Mouse (Mus musculus): Measurements from ENCODE around the gene Col5a1.

The Col5a1 gene

DNA sequence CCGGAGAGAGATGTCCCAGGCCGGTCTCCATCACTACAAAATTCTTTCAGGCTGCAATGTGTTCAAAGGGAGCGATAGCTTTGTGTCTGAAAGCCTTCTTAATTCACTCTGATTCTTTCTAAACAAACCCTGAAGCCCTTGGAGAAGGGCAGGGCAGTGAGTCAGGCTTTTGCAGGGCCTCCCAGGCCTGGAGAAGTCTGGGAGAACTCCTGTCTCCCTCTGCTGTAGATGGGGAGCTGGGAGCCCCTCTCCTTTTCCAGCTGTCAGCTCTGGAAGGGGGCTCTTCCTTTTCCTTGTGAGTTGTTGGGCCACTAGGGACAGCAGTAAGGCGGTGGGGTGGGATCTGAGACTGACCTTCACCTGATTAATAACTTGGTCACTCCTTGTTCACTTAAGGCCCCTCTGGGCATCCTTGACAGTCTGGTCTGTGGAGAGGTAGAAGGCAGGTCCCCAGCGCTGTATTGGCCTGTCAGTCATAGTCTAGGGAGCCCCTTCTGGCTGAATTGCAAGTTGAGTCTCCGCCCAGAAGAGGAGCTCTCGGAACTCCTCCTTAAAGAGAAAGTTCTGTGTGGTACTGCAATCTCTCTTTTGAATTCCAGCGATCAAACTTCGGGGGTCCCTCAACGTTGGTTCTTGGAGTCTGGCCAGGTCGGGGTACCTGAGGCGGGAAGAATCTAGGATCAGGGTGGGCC, 623 bp upstream of the Col5a1 start:
- peak in 1 of 2 experiments; percentile 30 for DNase-seq (ENCODE audit: low spot score in 2 of 2)

DNA sequence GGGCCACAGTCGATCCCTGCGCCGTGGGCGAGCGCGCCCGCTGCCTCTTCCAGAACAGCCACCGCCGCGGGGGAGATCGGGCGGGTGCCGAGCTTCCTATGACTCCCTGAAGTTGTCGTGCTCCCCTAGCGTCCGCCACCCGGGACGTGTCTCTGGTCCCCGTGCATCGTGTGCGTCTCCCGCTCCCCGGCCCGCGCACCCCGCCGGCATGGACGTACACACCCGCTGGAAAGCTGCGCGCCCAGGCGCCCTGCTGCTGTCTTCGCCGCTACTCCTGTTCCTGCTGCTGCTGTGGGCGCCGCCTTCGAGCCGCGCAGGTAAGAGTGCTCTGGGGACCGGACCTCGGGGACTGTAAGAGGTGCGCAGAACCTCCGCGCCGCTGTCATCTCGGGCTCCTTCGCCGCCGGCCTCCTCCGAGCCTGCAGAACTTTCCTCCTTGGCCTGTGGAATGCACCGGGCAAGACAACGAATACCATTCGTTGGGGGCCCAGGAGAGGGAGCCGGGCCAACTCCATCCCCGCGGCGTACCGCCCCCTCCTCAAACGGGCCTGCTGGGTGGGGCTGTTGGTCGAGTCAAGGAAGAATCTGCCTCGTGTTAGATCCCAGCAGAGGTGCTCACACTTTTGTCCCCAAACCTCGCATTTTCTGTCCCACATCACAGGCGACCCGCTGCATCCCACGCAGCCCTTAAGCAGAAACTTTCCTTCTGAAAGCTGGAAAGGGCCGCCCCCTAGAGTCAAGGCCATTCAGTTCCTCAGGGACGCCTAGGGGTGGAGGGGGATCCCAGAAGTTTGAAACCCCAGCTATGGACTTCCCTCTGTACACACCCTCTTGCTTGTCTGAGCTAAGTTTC, 609 bp downstream of the Col5a1 start:
- no peak for DNase-seq (ENCODE audit: low spot score in 2 of 2)

GRCm38 (mm10) chr2:27887461-27888264, 1.4 kb downstream of the Col5a1 start:
- no peak for DNase-seq (ENCODE audit: low spot score in 2 of 2)

DNA sequence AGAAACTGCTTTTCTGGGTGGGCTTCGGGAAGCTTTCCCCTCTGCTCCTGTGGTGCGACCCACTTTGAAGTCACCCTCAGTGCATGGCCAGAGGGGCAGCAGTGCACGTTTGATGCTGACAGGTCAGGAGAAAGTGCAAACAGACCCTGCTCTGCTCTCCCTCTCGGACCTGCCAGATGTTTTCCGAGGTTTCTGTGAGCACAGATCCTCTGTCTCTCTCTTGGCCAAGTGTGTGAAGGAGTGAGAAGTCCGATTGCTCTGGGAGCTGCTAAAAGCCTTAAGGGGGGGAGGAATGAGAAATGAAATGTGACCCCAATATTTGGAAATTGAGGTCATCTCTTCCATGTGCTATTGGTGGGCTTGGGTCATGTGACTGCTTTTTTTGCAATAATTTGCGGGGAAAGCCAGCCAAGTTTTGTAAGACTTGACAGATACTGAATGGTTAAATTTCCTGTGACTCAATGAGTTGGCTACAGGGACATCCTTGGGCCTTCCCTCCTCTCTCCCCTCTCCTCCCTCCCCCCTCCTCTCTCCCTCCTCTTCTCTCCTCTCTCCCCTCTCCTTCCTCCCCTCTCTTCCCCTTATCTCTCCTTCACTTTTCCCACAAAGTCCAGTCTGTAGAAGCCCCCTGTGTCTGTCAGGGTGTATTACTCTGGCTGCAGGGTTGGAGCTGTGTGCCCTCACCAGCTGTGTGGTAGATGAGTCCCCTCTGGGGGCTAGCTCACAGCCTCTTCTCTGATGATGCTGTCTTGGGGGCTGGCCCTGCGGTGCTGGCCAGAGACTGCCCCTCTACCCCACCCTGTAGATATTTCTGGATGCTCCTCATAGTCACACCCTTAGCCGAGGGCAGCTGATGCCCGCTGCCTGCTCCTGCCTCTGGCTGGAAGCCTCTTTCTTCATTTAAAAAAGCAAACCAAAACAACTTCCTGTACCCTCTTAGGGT, 2.6 kb downstream of the Col5a1 start:
- DNase-seq (ENCODE audit: low spot score in 2 of 2) = no peak

- no peak for DNase-seq (ENCODE audit: low spot score in 2 of 2)
Observed at GRCm38 (mm10) chr2:27891922-27892541, 5.8 kb downstream of the Col5a1 start.

DNA sequence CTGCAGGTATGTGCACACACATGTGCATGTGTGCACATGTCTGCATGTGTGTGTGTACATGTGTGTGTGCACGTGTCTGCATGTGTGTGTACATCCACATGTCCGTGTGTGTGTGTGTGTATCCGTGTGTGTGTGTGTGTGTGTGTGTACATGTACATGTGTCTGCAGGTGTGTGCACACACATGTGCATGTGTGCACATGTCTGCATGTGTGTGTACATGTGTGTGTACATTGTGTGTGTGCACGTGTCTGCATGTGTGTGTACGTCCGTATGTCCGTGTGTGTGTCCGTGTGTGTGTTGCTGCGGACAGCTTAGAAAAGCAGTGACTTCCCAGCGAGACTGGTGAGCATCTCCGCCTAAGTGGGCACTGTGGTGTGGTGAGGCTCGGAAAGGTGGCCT, 6.8 kb downstream of the Col5a1 start:
- no peak for DNase-seq (ENCODE audit: low spot score in 2 of 2)

DNA sequence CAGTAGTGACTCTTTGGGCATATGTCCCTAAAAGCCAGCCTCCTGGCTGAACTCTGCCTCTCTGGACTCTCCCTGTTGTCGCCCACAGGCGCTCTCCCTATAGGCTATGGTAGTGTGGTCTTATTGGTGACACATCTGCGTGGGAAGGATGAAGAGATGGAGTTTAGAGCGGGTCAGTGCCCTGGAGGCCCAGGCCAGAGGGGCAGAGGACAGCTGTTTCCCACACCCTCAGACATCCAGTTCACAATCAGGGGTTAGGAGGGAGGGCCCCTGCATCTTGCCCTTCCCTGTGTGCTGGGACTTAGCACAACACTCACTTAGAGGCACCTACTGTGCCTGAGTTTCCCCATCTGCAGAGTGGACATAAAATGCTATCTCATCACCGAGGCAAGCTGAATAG, 8.8 kb downstream of the Col5a1 start:
- DNase-seq (ENCODE audit: low spot score in 2 of 2) = no peak

DNA sequence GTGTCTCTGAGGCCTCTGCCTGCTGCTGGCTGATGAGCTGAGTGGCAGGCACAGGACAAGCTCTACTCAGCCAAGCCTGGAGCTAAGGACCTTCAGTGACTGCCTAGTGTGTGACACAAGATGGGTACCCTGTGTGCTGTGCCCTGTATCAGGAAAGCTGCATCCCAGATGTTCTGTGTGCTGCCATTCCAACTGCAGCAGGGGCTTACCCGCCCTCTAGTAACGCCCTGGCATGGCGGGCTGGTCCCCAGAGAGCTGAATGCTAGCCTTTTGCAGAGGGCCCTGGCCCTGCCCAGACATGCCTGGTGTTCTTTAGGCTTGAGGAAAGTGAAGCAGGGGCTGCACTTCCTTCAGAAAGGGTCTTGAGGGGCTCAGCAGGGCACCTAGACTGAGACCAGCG, 9.4 kb downstream of the Col5a1 start:
- DNase-seq (ENCODE audit: low spot score in 2 of 2) = no peak

GRCm38 (mm10) chr2:27897161-27897560, 10.9 kb downstream of the Col5a1 start:
- DNase-seq (ENCODE audit: low spot score in 2 of 2) = no peak

GRCm38 (mm10) chr2:27899894-27900293, 13.7 kb downstream of the Col5a1 start:
- no peak for DNase-seq (ENCODE audit: low spot score in 2 of 2)

DNA sequence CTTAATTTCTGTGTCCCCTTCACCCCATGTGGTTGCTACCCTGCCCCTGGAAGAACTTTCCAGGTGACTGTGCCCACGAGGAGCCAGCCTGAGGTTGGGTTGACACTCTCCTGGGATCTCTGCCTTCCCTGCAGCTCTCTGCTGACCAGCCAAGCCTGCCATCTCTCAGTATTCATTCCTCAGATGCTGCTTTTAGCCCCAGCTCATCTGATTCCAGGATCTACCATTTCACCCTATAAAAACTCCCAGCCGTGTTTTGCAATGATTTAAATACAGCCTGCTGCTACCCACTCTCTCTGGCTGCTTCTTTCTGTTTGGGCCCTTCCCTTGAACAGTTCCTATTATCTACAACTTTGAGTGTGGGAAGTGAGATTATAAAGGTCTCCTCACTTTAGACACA, 14.9 kb downstream of the Col5a1 start:
- DNase-seq (ENCODE audit: low spot score in 2 of 2) = no peak

GRCm38 (mm10) chr2:27901525-27902245, 15.5 kb downstream of the Col5a1 start:
- DNase-seq (ENCODE audit: low spot score in 2 of 2) = no peak

DNA sequence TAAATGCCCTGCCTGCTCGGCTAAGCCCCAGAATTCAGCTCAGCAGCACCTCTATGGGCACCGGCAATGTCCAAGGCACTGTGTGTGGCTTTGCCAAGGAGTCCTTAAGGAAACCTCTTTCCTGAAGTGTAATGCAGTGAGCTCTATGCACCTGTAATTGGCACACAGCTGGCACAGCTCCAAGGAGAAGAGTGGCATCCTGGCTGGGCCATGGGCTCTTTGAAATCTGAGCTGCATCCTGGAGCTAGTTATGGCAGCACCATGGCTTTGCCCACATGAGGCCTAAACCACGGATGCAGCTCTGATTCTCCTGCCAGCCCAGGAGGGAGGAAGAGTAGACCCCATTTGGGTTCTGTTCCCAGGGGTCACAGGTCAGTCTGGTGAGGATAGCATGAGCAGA, 16.1 kb downstream of the Col5a1 start:
- DNase-seq (ENCODE audit: low spot score in 2 of 2) = no peak

DNA sequence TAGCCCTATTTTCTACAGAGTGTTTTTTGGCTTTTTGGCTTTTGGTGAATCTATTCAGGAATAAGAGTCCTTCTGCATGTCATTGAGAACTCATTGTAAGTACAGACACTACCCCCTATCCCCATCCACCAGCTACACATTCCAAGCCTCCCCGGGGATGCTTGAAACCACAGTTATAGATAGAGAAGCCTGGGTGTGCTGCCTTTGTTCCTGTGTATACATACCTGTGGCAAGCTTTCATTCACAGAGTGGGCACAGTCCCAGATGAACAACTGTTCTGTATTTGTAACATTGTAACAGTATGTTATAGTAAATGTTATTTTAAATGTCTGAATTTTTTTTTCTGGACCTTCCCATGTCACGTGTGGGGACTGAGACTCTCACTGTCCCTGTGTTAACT, 19.2 kb downstream of the Col5a1 start:
- no peak for DNase-seq (ENCODE audit: low spot score in 2 of 2)

DNA sequence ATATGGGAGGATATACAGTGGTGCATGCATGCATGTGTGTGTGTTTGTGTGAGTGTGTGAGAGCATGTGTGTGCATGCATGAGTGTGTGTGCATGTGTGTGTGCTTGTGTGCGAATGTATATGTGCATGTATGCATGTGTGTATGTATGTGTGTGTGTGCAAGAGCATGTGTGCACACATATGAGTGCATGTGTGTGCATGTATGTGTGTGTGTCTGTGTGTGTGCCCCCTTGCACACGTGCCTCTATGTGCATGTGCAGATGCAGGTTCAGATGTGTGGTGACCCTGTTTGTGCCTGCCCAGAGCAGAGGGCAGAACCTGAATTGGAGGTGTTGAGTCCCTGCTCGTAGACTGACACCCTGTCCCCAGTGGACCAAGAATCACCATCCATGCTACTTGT, 24.3 kb downstream of the Col5a1 start:
- no peak for DNase-seq (ENCODE audit: low spot score in 2 of 2)

GRCm38 (mm10) chr2:27912546-27913275, 26.5 kb downstream of the Col5a1 start:
- DNase-seq (ENCODE audit: low spot score in 2 of 2) = no peak

DNA sequence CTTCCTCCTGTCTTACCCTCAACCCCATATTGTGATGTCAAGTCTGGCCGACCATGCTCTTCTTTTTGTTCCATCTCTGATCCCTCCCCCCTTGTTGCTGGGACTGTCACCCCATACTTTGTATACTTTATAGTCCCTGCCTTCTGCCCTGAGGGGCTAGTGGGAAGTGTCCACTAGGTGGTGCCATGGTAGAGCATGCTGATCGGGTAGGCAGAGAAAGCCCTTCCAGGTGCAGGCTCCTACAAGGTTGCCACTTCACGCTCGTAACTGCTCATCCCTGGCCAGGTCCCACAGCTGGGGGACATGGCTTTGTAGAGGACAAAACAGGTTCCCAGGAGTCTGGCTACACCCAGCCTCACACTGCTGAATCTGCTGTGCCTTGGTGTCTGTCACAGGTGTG, 29.5 kb downstream of the Col5a1 start:
- no peak for DNase-seq (ENCODE audit: low spot score in 2 of 2)

- DNase-seq (ENCODE audit: low spot score in 2 of 2) = no peak
Observed at GRCm38 (mm10) chr2:27916316-27916715, 30.1 kb downstream of the Col5a1 start.

GRCm38 (mm10) chr2:27917177-27917576, 31.0 kb downstream of the Col5a1 start:
- no peak for DNase-seq (ENCODE audit: low spot score in 2 of 2)

All from frontal cortex, postnatal 14 days (tissue).